Mouse (Mus musculus) splenic B cell, adult 2 months (primary cell): Measurements from ENCODE around the gene Smbd1.

ENCODE experiments used
- DNase-seq: peaks from one replicate; pipeline ENCODE4 v3.0.0-alpha.2; 2011; ENCODE audit warnings: low read depth, low spot score
- H3K27me3 ChIP-seq: 2 replicates; pipeline ENCODE4 v1.6.1; 2012; ENCODE audit warnings: mild to moderate bottlenecking, low read length, moderate library complexity, mixed read lengths; ENCODE audit not compliant: control insufficient read depth, poor library complexity, insufficient read depth, severe bottlenecking
- H3K36me3 ChIP-seq: 2 replicates; pipeline ENCODE4 v1.6.1; 2012; ENCODE audit warnings: mild to moderate bottlenecking, low read length, moderate library complexity, mixed read lengths; ENCODE audit not compliant: control insufficient read depth, poor library complexity, insufficient read depth, severe bottlenecking

Gene Smbd1

GRCm38 (mm10) chr16:32822881-32823280 is 12.6 kb upstream of the Smbd1 start:
- Histone ChIP-seq H3K27me3 (no peaks in the 10 kb centered on the region), H3K36me3 (peaks cover 30% of the 10 kb centered on the region)
- no peak for DNase-seq

GRCm38 (mm10) chr16:32822450-32822827 is 12.2 kb upstream of the Smbd1 start:
- Histone ChIP-seq H3K36me3 (peaks cover 29% of the 10 kb centered on the region), H3K27me3 (no peaks in the 10 kb centered on the region)
- no peak for DNase-seq

GRCm38 (mm10) chr16:32821772-32822449 is 11.6 kb upstream of the Smbd1 start:
- DNase-seq = no peak
- Histone ChIP-seq H3K36me3 (peaks cover 24% of the 10 kb centered on the region), H3K27me3 (no peaks in the 10 kb centered on the region)

- Histone ChIP-seq H3K27me3 (no peaks in the 10 kb centered on the region), H3K36me3 (peaks cover 2% of the 10 kb centered on the region; the same call in 1 of the 2 replicates)
- DNase-seq = no peak
Measured at GRCm38 (mm10) chr16:32818441-32818840, 8.2 kb upstream of the Smbd1 start.

GRCm38 (mm10) chr16:32818036-32818435 is 7.8 kb upstream of the Smbd1 start:
- no peak for DNase-seq
- Histone ChIP-seq H3K36me3 (0 out of 2 replicates have a peak, but pooled peaks cover 2% of the 10 kb centered on the region), H3K27me3 (no peaks in the 10 kb centered on the region)

GRCm38 (mm10) chr16:32815160-32815605 is 4.9 kb upstream of the Smbd1 start:
- H3K27me3 ChIP-seq = no peaks in the 10 kb centered on the region
- no peaks in the 10 kb centered on the region for H3K36me3 ChIP-seq
- peak; percentile 5 for DNase-seq

- no peaks in the 10 kb centered on the region for H3K36me3 ChIP-seq
- H3K27me3 ChIP-seq = no peaks in the 10 kb centered on the region
- DNase-seq = peak; percentile 55
Measured at GRCm38 (mm10) chr16:32814539-32814938, 4.3 kb upstream of the Smbd1 start.

- H3K27me3 ChIP-seq = no peaks in the 10 kb centered on the region
- no peak for DNase-seq
- H3K36me3 ChIP-seq = no peaks in the 10 kb centered on the region
Measured at GRCm38 (mm10) chr16:32813771-32814170, 3.5 kb upstream of the Smbd1 start.

GRCm38 (mm10) chr16:32813362-32813761 is 3.1 kb upstream of the Smbd1 start:
- no peaks in the 10 kb centered on the region for H3K36me3 ChIP-seq
- no peak for DNase-seq
- H3K27me3 ChIP-seq = no peaks in the 10 kb centered on the region

GRCm38 (mm10) chr16:32812888-32813361 is 2.6 kb upstream of the Smbd1 start:
- DNase-seq = peak; percentile 96
- Histone ChIP-seq H3K27me3 (no peaks in the 10 kb centered on the region), H3K36me3 (no peaks in the 10 kb centered on the region)

- no peaks in the 10 kb centered on the region for H3K27me3 ChIP-seq
- no peak for DNase-seq
Measured at GRCm38 (mm10) chr16:32807408-32808185, 2.7 kb downstream of the Smbd1 start.

GRCm38 (mm10) chr16:32805151-32805550 is 5.1 kb downstream of the Smbd1 start:
- H3K27me3 ChIP-seq = no peaks in the 10 kb centered on the region
- no peaks in the 10 kb centered on the region for H3K36me3 ChIP-seq
- no peak for DNase-seq

More at GRCm38 (mm10) chr16:32807408-32808185, 2.7 kb downstream of the Smbd1 start:
- no peaks in the 10 kb centered on the region for H3K36me3 ChIP-seq

- no peaks in the 10 kb centered on the region for H3K27me3 ChIP-seq
- H3K36me3 ChIP-seq = no peaks in the 10 kb centered on the region
- no peak for DNase-seq
Measured at GRCm38 (mm10) chr16:32803901-32804300, 6.4 kb downstream of the Smbd1 start.

- no peak for DNase-seq
- H3K27me3 ChIP-seq = no peaks in the 10 kb centered on the region
- no peaks in the 10 kb centered on the region for H3K36me3 ChIP-seq
Measured at GRCm38 (mm10) chr16:32803252-32803853, 6.9 kb downstream of the Smbd1 start.

- no peaks in the 10 kb centered on the region for H3K27me3 ChIP-seq
- DNase-seq = no peak
- no peaks in the 10 kb centered on the region for H3K36me3 ChIP-seq
Measured at GRCm38 (mm10) chr16:32797426-32797689, 12.9 kb downstream of the Smbd1 start, which contains the start of gene Muc20. Muc20 (minus strand) TSS chr16:32797435.
